24 mouse cellular contexts compared by ENCODE assay signal in the genomic region with DNA sequence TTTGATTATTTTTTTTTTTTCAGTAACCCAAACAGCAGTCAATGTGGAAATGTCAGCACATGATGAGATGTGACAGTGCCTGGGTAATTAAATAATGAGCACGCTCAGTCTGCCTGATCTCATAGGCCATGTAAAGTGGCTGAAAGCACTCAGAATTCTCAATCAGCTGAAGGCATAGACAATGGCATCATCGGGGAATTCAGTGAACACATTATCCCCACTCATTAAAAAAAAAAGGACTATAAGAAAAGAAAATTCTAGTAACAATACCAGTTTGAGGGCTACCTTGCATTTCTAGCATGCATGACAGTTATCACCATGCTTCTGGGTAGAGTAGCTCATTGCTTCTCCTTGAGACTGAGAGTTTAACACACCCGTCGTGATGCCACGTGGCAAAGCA. TPM values are rescaled to one million over a fixed set of nuclear protein-coding genes. Genes with fewer than 3 reads are reported as not detected.
"Had no signal": no experiment of that assay in that cellular context is flagged by ENCODE, and none has a peak within 500 bp of the region (broad histone marks: within the 10 kb centered on the region; RNA-seq: fewer than 3 reads in every experiment).

No protein-coding gene starts in this region.

- H3K36me3 ChIP-seq: heart, embryonic 10.5 days; heart, embryonic 12.5 days; hindbrain, embryonic 10.5 days; hindbrain, embryonic 12.5 days; intestine, embryonic 15.5 days; limb, embryonic 13.5 days; limb, embryonic 15.5 days had no signal

- H3K4me1 ChIP-seq: hindbrain, embryonic 10.5 days; hindbrain, embryonic 12.5 days; intestine, embryonic 15.5 days; limb, embryonic 13.5 days; limb, embryonic 15.5 days had no signal

- H3K9ac ChIP-seq: heart, embryonic 12.5 days; hindbrain, embryonic 12.5 days; hindbrain, embryonic 14.5 days; intestine, embryonic 15.5 days; limb, embryonic 13.5 days; limb, embryonic 15.5 days had no signal

- H3K4me2 ChIP-seq: heart, embryonic 12.5 days; hindbrain, embryonic 12.5 days; hindbrain, embryonic 14.5 days; intestine, embryonic 15.5 days; limb, embryonic 13.5 days; limb, embryonic 15.5 days had no signal

- H3K27me3 ChIP-seq: heart, embryonic 12.5 days; hindbrain, embryonic 12.5 days; intestine, embryonic 15.5 days; limb, embryonic 13.5 days; limb, embryonic 15.5 days had no signal

- H3K9me3 ChIP-seq: heart, embryonic 10.5 days; hindbrain, embryonic 10.5 days; hindbrain, embryonic 12.5 days; intestine, embryonic 15.5 days; limb, embryonic 13.5 days; limb, embryonic 15.5 days had no signal

- ATAC-seq: hindbrain, embryonic 16.5 days; inflammation-experienced regulatory T-cells, adult 6 months; intestine, embryonic 15.5 days; intestine, postnatal 0 days had no signal

- H3K4me3 ChIP-seq: gastrocnemius, adult 2 months; heart, embryonic 10.5 days; heart, embryonic 12.5 days; hindbrain, embryonic 10.5 days; hindbrain, embryonic 12.5 days; intestine, embryonic 15.5 days; limb, embryonic 13.5 days; limb, embryonic 15.5 days had no signal

- DNase-seq: gastrocnemius, adult 2 months; gastrocnemius, postnatal 10 days; gastrocnemius, postnatal 25 days; heart, adult 18-20 months; heart, postnatal 10 days; heart, postnatal 4 days; kidney, adult 18-20 months; kidney, adult 8-10 months; kidney, postnatal 10 days; kidney, postnatal 25 days; layer of hippocampus, adult 9-11 months; layer of hippocampus, postnatal 36 days; left cerebral cortex, postnatal 4 days had no signal

- H3K27ac ChIP-seq: gastrocnemius, adult 2 months; heart, embryonic 10.5 days; hindbrain, embryonic 10.5 days; hindbrain, embryonic 12.5 days; hindbrain, embryonic 14.5 days; intestine, embryonic 15.5 days; limb, embryonic 13.5 days; limb, embryonic 15.5 days had no signal

RNA-seq across cellular contexts. Expression of a gene that starts 16.3 kb away (rescaled TPM):
- polyA plus RNA-seq: inflammation-experienced regulatory T-cells, adult 6 months had no signal
